Comparison of ENCODE assay signal across 8 mouse cellular contexts in the genomic region with DNA sequence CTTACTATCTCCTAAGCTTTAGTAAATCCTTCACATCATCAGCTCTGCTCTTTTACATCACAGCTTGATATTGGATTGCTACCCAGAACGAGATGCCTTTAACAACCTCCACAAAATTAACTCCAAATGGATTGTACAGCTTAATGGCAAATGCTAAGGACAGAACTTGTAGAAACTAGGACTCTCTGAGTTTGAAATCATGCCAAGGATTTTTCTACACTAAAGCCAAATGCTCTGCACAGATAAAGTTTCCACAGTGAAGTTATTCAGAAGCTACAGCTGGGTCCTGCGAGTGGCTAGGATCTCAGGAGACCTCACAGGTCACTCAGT. TPM values are rescaled to one million over a fixed set of nuclear protein-coding genes. Genes with fewer than 3 reads are reported as not detected.
DNase-seq lines count a peak whose midpoint lies in the region; ATAC-seq and TF ChIP-seq lines count a peak whose summit lies in the region.

No protein-coding gene starts in this region.

- peak overlapping the region; percentile 82 for H3K4me2 ChIP-seq in CH12.LX (ENCODE audit: insufficient read depth, low read depth, poor library complexity, severe bottlenecking)
- peak overlapping the region; percentile 67 for H3K4me2 ChIP-seq in heart, embryonic 14.5 days (ENCODE audit: low read length)
- peak overlapping the region; percentile 58; the same call in 1 of the 2 replicates for H3K4me2 ChIP-seq in liver, embryonic 14.5 days (ENCODE audit: low read depth)

- H3K27me3 ChIP-seq in CH12.LX (replicated peaks) (no peaks in the 10 kb centered on the region), ES-Bruce4 (ENCODE audit: control insufficient read depth, insufficient read depth, low read length, poor library complexity, severe bottlenecking) (no peaks in the 10 kb centered on the region)
- no peaks in the 10 kb centered on the region for H3K27me3 ChIP-seq in heart, embryonic 14.5 days (ENCODE audit: control insufficient read depth, insufficient read depth, low read length)
- no peaks in the 10 kb centered on the region for H3K27me3 ChIP-seq in liver, embryonic 14.5 days (ENCODE audit: control insufficient read depth, insufficient read depth, low read length)

- peaks cover 0 to 14% of the 10 kb centered on the region in 2 experiments; a peak in 2 of 4 replicates for H3K4me1 ChIP-seq in CH12.LX (ENCODE audit: control insufficient read depth in 1 of 2, insufficient read depth in 2 of 2)
- no peaks in the 10 kb centered on the region for H3K4me1 ChIP-seq in ES-Bruce4 (ENCODE audit: control insufficient read depth, insufficient read depth, low read length)
- peaks cover 0 to 5% of the 10 kb centered on the region in 2 experiments; a peak in 2 of 4 replicates for H3K4me1 ChIP-seq in heart, embryonic 14.5 days (ENCODE audit: control insufficient read depth in 2 of 2, insufficient read depth in 2 of 2, low read length in 2 of 2)
- 0 out of 4 replicates have a peak, but pooled peaks cover 0 to 3% of the 10 kb centered on the region in 2 experiments for H3K4me1 ChIP-seq in liver, embryonic 14.5 days (replicated peaks; ENCODE audit: control insufficient read depth in 2 of 2, insufficient read depth in 2 of 2, low read length in 1 of 2)

- peak overlapping the region; percentile 40 to 55 (median 40) for H3K4me3 ChIP-seq in CH12.LX (replicated peaks in 1 of 3; ENCODE audit: low read depth in 2 of 3, low read length in 2 of 3, poor library complexity in 1 of 3)
- peak overlapping the region; percentile 46 for H3K4me3 ChIP-seq in ES-Bruce4 (ENCODE audit: low read depth, low read length)
- peak overlapping the region; percentile 11 to 35; a peak in 2 of 4 replicates for H3K4me3 ChIP-seq in heart, embryonic 14.5 days (ENCODE audit: control insufficient read depth in 1 of 2, insufficient read depth in 1 of 2, low read depth in 1 of 2, low read length in 2 of 2)
- no peak overlapping the region for H3K4me3 ChIP-seq in liver, embryonic 14.5 days (ENCODE audit: insufficient read depth in 1 of 2, low read depth in 2 of 2, low read length in 2 of 2)

- no peak for TF ChIP-seq CTCF in CH12.LX (conservative IDR thresholded peaks at IDR 0.05 in 1 of 2, IDR thresholded peaks at IDR 0.05 in 1 of 2; ENCODE audit: low read depth in 2 of 2, low read length in 2 of 2)
- no peak for TF ChIP-seq CTCF in ES-Bruce4 (IDR thresholded peaks at IDR 0.05; ENCODE audit: low read depth, low read length)
- no peak for TF ChIP-seq CTCF in liver, embryonic 14.5 days (IDR thresholded peaks at IDR 0.05; ENCODE audit: low read depth)

- 0 out of 2 replicates have a peak, but pooled peaks have one; percentile 31 for ATAC-seq in heart, embryonic 14.5 days (ENCODE audit: insufficient number of reproducible peaks, insufficient read depth, low FRiP score, low read depth)
- ATAC-seq in liver, embryonic 14.5 days (ENCODE audit: insufficient read depth): no peak

- WGBS in heart, embryonic 14.5 days: 33% methylated on average over 2 of the region's 2 CpGs
- 25% methylated on average over 2 of the region's 2 CpGs for WGBS in liver, embryonic 14.5 days (ENCODE audit: insufficient replicate concordance)

- dilution Hi-C loops in CH12.LX (cut with MboI; ENCODE audit: extremely low pct_ligation_motif_present, extremely low pct_unique_long_range_greater_than_20kb, low sequenced_read_pairs): no loop called here

- H3K36me3 ChIP-seq in CH12.LX (replicated peaks in 1 of 2; ENCODE audit: control insufficient read depth in 1 of 2, insufficient read depth in 1 of 2, low read length in 1 of 2) (no peaks in the 10 kb centered on the region), ES-Bruce4 (ENCODE audit: control insufficient read depth, insufficient read depth, low read length, poor library complexity, severe bottlenecking) (no peaks in the 10 kb centered on the region)
- H3K36me3 ChIP-seq in heart, embryonic 14.5 days (ENCODE audit: control insufficient read depth, insufficient read depth, low read length): no peaks in the 10 kb centered on the region
- H3K36me3 ChIP-seq in liver, embryonic 14.5 days (replicated peaks; ENCODE audit: control insufficient read depth, insufficient read depth, low read depth): no peaks in the 10 kb centered on the region

- no peaks in the 10 kb centered on the region for H3K79me2 ChIP-seq in CH12.LX (replicated peaks; ENCODE audit: control insufficient read depth, extremely low read depth, insufficient read depth, poor library complexity, severe bottlenecking)

- no peak for TF ChIP-seq EP300 in CH12.LX (IDR thresholded peaks at IDR 0.05; ENCODE audit: low read length)
- no peak for TF ChIP-seq EP300 in ES-Bruce4 (IDR thresholded peaks at IDR 0.05; ENCODE audit: insufficient read depth, low read depth, low read length)
- TF ChIP-seq EP300 in liver, embryonic 14.5 days (IDR thresholded peaks at IDR 0.05; ENCODE audit: low read depth): no peak

- H3K9ac ChIP-seq in CH12.LX (ENCODE audit: insufficient read depth, low read depth): no peak overlapping the region
- H3K9ac ChIP-seq in ES-Bruce4 (ENCODE audit: low read depth, poor library complexity, severe bottlenecking): no peak overlapping the region
- no peak overlapping the region for H3K9ac ChIP-seq in heart, embryonic 14.5 days (ENCODE audit: low read length)
- H3K9ac ChIP-seq in liver, embryonic 14.5 days (replicated peaks): no peak overlapping the region

- in situ Hi-C loops in CH12.LX (cut with MboI; ENCODE audit: low pct_ligation_motif_present, low pct_unique_long_range_greater_than_20kb, low sequenced_read_pairs): no loop called here

- TF ChIP-seq RAD21 in CH12.LX (IDR thresholded peaks at IDR 0.05; ENCODE audit: low read depth, low read length): no peak

- TF ChIP-seq POLR2A in CH12.LX (IDR thresholded peaks at IDR 0.05; ENCODE audit: low read depth, low read length) (no peak), ES-Bruce4 (IDR thresholded peaks at IDR 0.05; ENCODE audit: insufficient read depth, low read length) (no peak)

- H3K27ac ChIP-seq in CH12.LX (ENCODE audit: insufficient read depth, low read depth): no peak overlapping the region
- H3K27ac ChIP-seq in ES-Bruce4 (ENCODE audit: insufficient read depth, low read length): no peak overlapping the region
- no peak overlapping the region for H3K27ac ChIP-seq in heart, embryonic 14.5 days (replicated peaks in 1 of 2; ENCODE audit: control insufficient read depth in 1 of 2, insufficient read depth in 1 of 2, low read depth in 2 of 2, low read length in 2 of 2)
- no peak overlapping the region for H3K27ac ChIP-seq in liver, embryonic 14.5 days

- H3K9me3 ChIP-seq in CH12.LX (replicated peaks; ENCODE audit: low read length): no peaks in the 10 kb centered on the region
- no peaks in the 10 kb centered on the region; the same call in 1 of the 2 replicates for H3K9me3 ChIP-seq in ES-Bruce4 (replicated peaks; ENCODE audit: control insufficient read depth, insufficient read depth, low read length, poor library complexity, severe bottlenecking)
- H3K9me3 ChIP-seq in heart, embryonic 14.5 days (ENCODE audit: control insufficient read depth, low read length): no peaks in the 10 kb centered on the region
- no peaks in the 10 kb centered on the region for H3K9me3 ChIP-seq in liver, embryonic 14.5 days (ENCODE audit: control insufficient read depth, low read length)

- DNase-seq in CH12.LX (ENCODE audit: extremely low read depth): peak; percentile 1
- DNase-seq in liver, embryonic 14.5 days (ENCODE audit: low read depth in 3 of 3, low spot score in 3 of 3): no peak
- no peak for DNase-seq in thymus, postnatal 4 days
- no peak for DNase-seq in adrenal gland, adult 2 months
- DNase-seq in urinary bladder, adult 2 months (ENCODE audit: low spot score): no peak
- no peak for DNase-seq in cerebellum, postnatal 36 days

TF ChIP-seq in CH12.LX, 34 proteins besides CTCF, POLR2A, EP300 and RAD21:
- TF ChIP-seq GABPA (IDR thresholded peaks at IDR 0.05; ENCODE audit: insufficient replicate concordance, low read depth, low read length) (no peak), CHD2 (IDR thresholded peaks at IDR 0.05; ENCODE audit: low read length) (0 out of 2 replicates have a peak, but pooled peaks have one; percentile 3), TCF12 (IDR thresholded peaks at IDR 0.05; ENCODE audit: low read depth, low read length) (no peak)

RNA-seq across cellular contexts. Expression of gene Gm17332, which starts 13.5 kb away (rescaled TPM):
- total RNA-seq in CH12.LX (2012; rRNA removed) (not detected in 2 replicates), CH12.LX (2014; rRNA removed) (not detected in 2 replicates)
- polyA plus RNA-seq in CH12.LX (2012; ENCODE audit: insufficient read length, low read depth) (not detected in 2 replicates), ES-Bruce4 (2011; ENCODE audit: insufficient read depth, insufficient read length, low read depth, missing spikeins) (not detected in 2 replicates)
- not detected in 2 replicates for polyA plus RNA-seq in heart, embryonic 14.5 days (2014; fragmentation: Nextera tagmentation; extraction: Ambion mirVana)
- not detected in 2 replicates for polyA plus RNA-seq in liver, embryonic 14.5 days (2012; rRNA removed)
- polyA plus RNA-seq in liver, embryonic 14.5 days (2014; fragmentation: Nextera tagmentation; extraction: Ambion mirVana): not detected in 2 replicates
- total RNA-seq in adrenal gland, adult 2 months (2021): not detected
- polyA plus RNA-seq in adrenal gland, adult 2 months (2012; rRNA removed): not detected in 2 replicates
- polyA plus RNA-seq in urinary bladder, adult 2 months (2012; rRNA removed): not detected in 2 replicates

Comparison
In these comparisons a context has a peak if more than half of its experiments do, and no peak if none do; other contexts are left out.
1. H3K4me3 ChIP-seq: peak in CH12.LX (3 of 3), ES-Bruce4 (single experiment) and heart, embryonic 14.5 days (2 of 2); none in liver, embryonic 14.5 days (0 of 2).
2. Peak in every context shown above with its lines, with median percentiles within 50 percentile points of each other: H3K4me2 ChIP-seq.